Mouse (Mus musculus) thymus, postnatal 14 days (tissue): ENCODE measurements at regions not wholly inside any gene's neighbourhood (a gene's known extent, or its start where the extent isn't known, plus 50 kb on each side); places are given as distances from the start of the nearest gene placed in this dataset.

Experiments used
- DNase-seq: peaks from one replicate; pipeline ENCODE4 v3.0.0; 2021

- no peak for DNase-seq
These were observed 117.8 kb downstream of the Mrm1 start for GRCm38 (mm10) chr11:84701319-84702175.

- DNase-seq: no peak
These were observed 121.8 kb downstream of the Mrm1 start for GRCm38 (mm10) chr11:84697521-84697920.

- DNase-seq: peak; percentile 24
These were observed 126.7 kb downstream of the Mrm1 start for GRCm38 (mm10) chr11:84692638-84693037.

- DNase-seq: no peak
These were observed 127.7 kb downstream of the Mrm1 start for GRCm38 (mm10) chr11:84691410-84692148.

GRCm38 (mm10) chr11:84686473-84686872, 132.8 kb downstream of the Mrm1 start:
- DNase-seq: no peak

- no peak for DNase-seq
These were observed 135.0 kb downstream of the Mrm1 start for GRCm38 (mm10) chr11:84684325-84684724.

GRCm38 (mm10) chr11:84682931-84683330, 136.4 kb downstream of the Mrm1 start:
- DNase-seq: no peak

- DNase-seq: no peak
These were observed 142.8 kb downstream of the Mrm1 start for GRCm38 (mm10) chr11:84676377-84677078.

GRCm38 (mm10) chr11:84672841-84673473, 146.4 kb downstream of the Mrm1 start:
- no peak for DNase-seq

GRCm38 (mm10) chr11:84671585-84671984, 146.2 kb upstream of the Lhx1 start:
- no peak for DNase-seq

- no peak for DNase-seq
These were observed 142.4 kb upstream of the Lhx1 start for GRCm38 (mm10) chr11:84667711-84668110.

- DNase-seq: no peak
These were observed 138.9 kb upstream of the Lhx1 start for GRCm38 (mm10) chr11:84664258-84664657.

GRCm38 (mm10) chr11:84661981-84662380, 136.6 kb upstream of the Lhx1 start:
- peak; percentile 22 for DNase-seq

- no peak for DNase-seq
These were observed 135.5 kb upstream of the Lhx1 start for GRCm38 (mm10) chr11:84660877-84661276.

- DNase-seq: no peak
These were observed 134.1 kb upstream of the Lhx1 start for GRCm38 (mm10) chr11:84659370-84659937.

- DNase-seq: no peak
These were observed 128.1 kb upstream of the Lhx1 start for GRCm38 (mm10) chr11:84653481-84653880.

- DNase-seq: no peak
These were observed 123.6 kb upstream of the Lhx1 start for GRCm38 (mm10) chr11:84648899-84649298.

GRCm38 (mm10) chr11:84647104-84647503, 121.8 kb upstream of the Lhx1 start:
- DNase-seq: no peak

GRCm38 (mm10) chr11:84643107-84643372, 117.7 kb upstream of the Lhx1 start:
- DNase-seq: no peak

GRCm38 (mm10) chr11:84642300-84643106, 117.2 kb upstream of the Lhx1 start:
- DNase-seq: no peak

GRCm38 (mm10) chr11:84641601-84642000, 116.3 kb upstream of the Lhx1 start:
- DNase-seq: no peak

GRCm38 (mm10) chr11:84638353-84638752, 113.0 kb upstream of the Lhx1 start:
- DNase-seq: no peak
